9 mouse cellular contexts compared by ENCODE assay signal in genomic region chr19:34825946-34826655, GRCm38 (mm10). TPM values are rescaled to one million over a fixed set of nuclear protein-coding genes. Genes with fewer than 3 reads are reported as not detected.
DNase-seq lines count a peak whose midpoint lies in the region; ATAC-seq and TF ChIP-seq lines count a peak whose summit lies in the region.
"Had no signal": no experiment of that assay in that cellular context is flagged by ENCODE, and none has a peak within 500 bp of the region (broad histone marks: within the 10 kb centered on the region; RNA-seq: fewer than 3 reads in every experiment).

No protein-coding gene starts in this region.

- TF ChIP-seq CTCF in layer of hippocampus, adult 2 months (conservative IDR thresholded peaks at IDR 0.05): peak; percentile 86

- ATAC-seq in midbrain, embryonic 11.5 days (ENCODE audit: low FRiP score): peak; percentile 19; the same call in 1 of the 2 replicates
- ATAC-seq in midbrain, embryonic 16.5 days: no peak
- ATAC-seq in forebrain, embryonic 16.5 days: peak; percentile 69

- no peak overlapping the region for H3K9ac ChIP-seq in midbrain, embryonic 11.5 days (ENCODE audit: low read length)
- no peak overlapping the region for H3K9ac ChIP-seq in midbrain, embryonic 16.5 days (ENCODE audit: low read depth, low read length)
- no peak overlapping the region for H3K9ac ChIP-seq in forebrain, embryonic 16.5 days (replicated peaks; ENCODE audit: low read depth, low read length)

- no peaks in the 10 kb centered on the region for H3K36me3 ChIP-seq in midbrain, embryonic 11.5 days (ENCODE audit: control insufficient read depth, insufficient read depth, low read length)
- peaks cover 6% of the 10 kb centered on the region for H3K36me3 ChIP-seq in midbrain, embryonic 16.5 days (ENCODE audit: control insufficient read depth, insufficient read depth, low read length)
- H3K36me3 ChIP-seq in forebrain, embryonic 16.5 days (ENCODE audit: control insufficient read depth, insufficient read depth): no peaks in the 10 kb centered on the region

- H3K4me3 ChIP-seq in midbrain, embryonic 11.5 days (ENCODE audit: low read depth, low read length): no peak overlapping the region
- no peak overlapping the region for H3K4me3 ChIP-seq in midbrain, embryonic 16.5 days (ENCODE audit: low read depth, low read length)
- H3K4me3 ChIP-seq in forebrain, embryonic 16.5 days (replicated peaks; ENCODE audit: low read length): no peak overlapping the region
- no peak overlapping the region for H3K4me3 ChIP-seq in layer of hippocampus, adult 2 months

- H3K4me2 ChIP-seq in midbrain, embryonic 11.5 days: no peak overlapping the region
- H3K4me2 ChIP-seq in midbrain, embryonic 16.5 days (ENCODE audit: low read length): no peak overlapping the region
- H3K4me2 ChIP-seq in forebrain, embryonic 16.5 days (ENCODE audit: low read length): no peak overlapping the region

- no peak overlapping the region for H3K27ac ChIP-seq in midbrain, embryonic 11.5 days (ENCODE audit: low read depth, low read length)
- no peak overlapping the region for H3K27ac ChIP-seq in midbrain, embryonic 16.5 days (ENCODE audit: low read length)
- no peak overlapping the region for H3K27ac ChIP-seq in forebrain, embryonic 16.5 days (ENCODE audit: low read length)
- no peak overlapping the region for H3K27ac ChIP-seq in layer of hippocampus, adult 2 months
- H3K27ac ChIP-seq: macrophage had no signal

- no peaks in the 10 kb centered on the region for H3K4me1 ChIP-seq in midbrain, embryonic 11.5 days (ENCODE audit: control insufficient read depth, insufficient read depth, low read length)
- no peaks in the 10 kb centered on the region for H3K4me1 ChIP-seq in midbrain, embryonic 16.5 days (ENCODE audit: control insufficient read depth, insufficient read depth, low read length)
- no peaks in the 10 kb centered on the region for H3K4me1 ChIP-seq in forebrain, embryonic 16.5 days (replicated peaks; ENCODE audit: control insufficient read depth, insufficient read depth, low read length)

- DNase-seq in midbrain, embryonic 11.5 days (ENCODE audit: low spot score, missing footprints): no peak
- peak; percentile 11 for DNase-seq in MN1 (ENCODE audit: low spot score)
- peak; percentile 44 for DNase-seq in cerebellum, adult 11-12 months
- DNase-seq in layer of hippocampus, adult 2 months (ENCODE audit: low spot score in 2 of 2): peak in 1 of 2 experiments; percentile 45
- DNase-seq in mesoderm, embryonic 11.5 days (ENCODE audit: low read depth, low spot score): peak; percentile 53
- no peak for DNase-seq in urinary bladder, postnatal 36 days (ENCODE audit: low spot score in 2 of 2)

- H3K27me3 ChIP-seq in midbrain, embryonic 11.5 days (ENCODE audit: control insufficient read depth, insufficient read depth, low read length): no peaks in the 10 kb centered on the region
- H3K27me3 ChIP-seq in midbrain, embryonic 16.5 days (ENCODE audit: control insufficient read depth, insufficient read depth, low read depth, low read length): no peaks in the 10 kb centered on the region
- no peaks in the 10 kb centered on the region for H3K27me3 ChIP-seq in forebrain, embryonic 16.5 days (replicated peaks; ENCODE audit: control insufficient read depth, insufficient read depth, low read length)

- no peaks in the 10 kb centered on the region for H3K9me3 ChIP-seq in midbrain, embryonic 11.5 days (ENCODE audit: control insufficient read depth, low read length)
- H3K9me3 ChIP-seq in midbrain, embryonic 16.5 days (replicated peaks; ENCODE audit: control insufficient read depth, low read length, poor library complexity, severe bottlenecking): no peaks in the 10 kb centered on the region
- no peaks in the 10 kb centered on the region for H3K9me3 ChIP-seq in forebrain, embryonic 16.5 days (ENCODE audit: control insufficient read depth, low read length)

- WGBS in midbrain, embryonic 11.5 days: 77% methylated on average over 13 of the region's 13 CpGs
- 76% methylated on average over 13 of the region's 13 CpGs for WGBS in midbrain, embryonic 16.5 days
- 61% methylated on average over 13 of the region's 13 CpGs for WGBS in forebrain, embryonic 16.5 days

RNA-seq across cellular contexts. Expression of gene Pank1, which starts 53.2 kb away (rescaled TPM):
- 10.4 and 10.5 TPM in 2 replicates for polyA plus RNA-seq in midbrain, embryonic 11.5 days (2014; fragmentation: Nextera tagmentation; extraction: Ambion mirVana)
- 8.2 and 8.8 TPM in 2 replicates for polyA plus RNA-seq in midbrain, embryonic 16.5 days (2015; fragmentation: Nextera tagmentation; extraction: Ambion mirVana)
- 5.2 and 5.5 TPM in 2 replicates for polyA plus RNA-seq in forebrain, embryonic 16.5 days (2015; fragmentation: Nextera tagmentation; extraction: Ambion mirVana)
- 10 to 100 TPM; 19.6 to 21.7 TPM for total RNA-seq in layer of hippocampus, adult 2 months (2021)

Comparison
In these comparisons a context has a peak if more than half of its experiments do, and no peak if none do; other contexts are left out.
1. DNase-seq: peak in MN1 (single experiment), cerebellum, adult 11-12 months (single experiment) and mesoderm, embryonic 11.5 days (single experiment); none in midbrain, embryonic 11.5 days (single experiment) and urinary bladder, postnatal 36 days (0 of 2).